Mouse (Mus musculus) CH12.LX (cell line): Measurements from ENCODE around the gene Ndufa7.

Experiments used
- CTCF ChIP-seq, 2 experiments: IDR thresholded peaks in 1 of 2; conservative IDR thresholded peaks in 1 of 2; 2 replicates each; pipeline ENCODE4 v1.5.1; 2011 to 2012; ENCODE audit warnings: low read depth in 2 of 2, low read length in 2 of 2, improper control_type of control experiment in 1 of 2, inconsistent platforms in 1 of 2, mild to moderate bottlenecking in 1 of 2, moderate library complexity in 1 of 2
- MAX ChIP-seq: IDR thresholded peaks from 2 replicates; pipeline ENCODE4 v1.6.1; 2011; ENCODE audit warnings: low read length, improper control_type of control experiment
- RCOR1 ChIP-seq: conservative IDR thresholded peaks from 2 replicates; pipeline ENCODE4 v1.6.1; 2012; ENCODE audit warnings: low read depth, mild to moderate bottlenecking, inconsistent platforms, low read length, improper control_type of control experiment

GRCm38 (mm10) chr17:33825462-33825861 lies 1.1 kb downstream of the Ndufa7 start:
- no peak for TF ChIP-seq RCOR1
- TF ChIP-seq MAX: no peak
- TF ChIP-seq CTCF (conservative IDR thresholded peaks at IDR 0.05 in 1 of 2, IDR thresholded peaks at IDR 0.05 in 1 of 2; ENCODE audit: low read depth in 2 of 2, low read length in 2 of 2): no peak
